Mouse (Mus musculus): ENCODE measurements at regions not wholly inside any gene's neighbourhood (a gene's known extent, or its start where the extent isn't known, plus 50 kb on each side); places are given as distances from the start of the nearest gene placed in this dataset.

DNA sequence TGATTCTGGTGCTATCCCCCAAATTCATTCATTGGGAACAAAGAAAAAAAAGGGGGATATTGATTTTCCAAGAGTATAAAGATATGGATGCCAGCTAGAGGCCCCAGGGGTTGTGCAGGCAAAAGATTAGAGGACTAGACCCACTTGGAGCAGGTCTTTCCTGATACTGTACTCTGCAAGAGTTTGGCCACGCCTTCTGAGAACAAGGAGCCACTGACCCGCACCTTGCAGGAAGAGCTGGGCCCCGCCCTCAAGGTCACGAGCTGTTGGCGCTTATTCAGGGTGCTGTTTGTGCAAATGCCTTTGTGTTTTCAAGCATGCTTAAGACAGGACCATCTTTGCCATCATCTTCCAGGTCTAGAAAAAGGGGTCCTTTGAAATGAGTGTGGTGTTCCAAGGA lies 54.5 kb upstream of the Slc7a1 start:
- H3K27ac ChIP-seq (ENCODE audit: insufficient read depth, low read depth), result no peak overlapping the region
- H3K27me3 ChIP-seq (replicated peaks), result no peaks in the 10 kb centered on the region
- no peaks in the 10 kb centered on the region for H3K36me3 ChIP-seq (replicated peaks in 1 of 2; ENCODE audit: control insufficient read depth in 1 of 2, insufficient read depth in 1 of 2, low read length in 1 of 2)
- no peak overlapping the region for H3K9ac ChIP-seq (ENCODE audit: insufficient read depth, low read depth)
- H3K4me1 ChIP-seq (ENCODE audit: control insufficient read depth in 1 of 2, insufficient read depth in 2 of 2), result no peaks in the 10 kb centered on the region
- DNase-seq (ENCODE audit: extremely low read depth), result no peak
- H3K9me3 ChIP-seq (replicated peaks; ENCODE audit: low read length), result peaks cover 2% of the 10 kb centered on the region
- TF ChIP-seq SIN3A (IDR thresholded peaks at IDR 0.05; ENCODE audit: low read length) (no peak), JUN (IDR thresholded peaks at IDR 0.05; ENCODE audit: insufficient read depth, low read depth, low read length) (no peak), USF2 (conservative IDR thresholded peaks at IDR 0.05; ENCODE audit: low read depth, low read length) (no peak), MAX (IDR thresholded peaks at IDR 0.05; ENCODE audit: low read length) (no peak), USF1 (IDR thresholded peaks at IDR 0.05; ENCODE audit: low read depth, low read length) (no peak), POLR2AphosphoS2 (IDR thresholded peaks at IDR 0.05; ENCODE audit: low read depth, low read length) (no peak), NRF1 (IDR thresholded peaks at IDR 0.05; ENCODE audit: low read depth, low read length) (no peak), UBTF (IDR thresholded peaks at IDR 0.05; ENCODE audit: low read depth, low read length) (no peak), JUND (conservative IDR thresholded peaks at IDR 0.05; ENCODE audit: low read depth, low read length) (no peak), GABPA (IDR thresholded peaks at IDR 0.05; ENCODE audit: insufficient replicate concordance, low read depth, low read length) (no peak), ZNF384 (IDR thresholded peaks at IDR 0.05; ENCODE audit: low read depth, low read length) (no peak), MAZ (IDR thresholded peaks at IDR 0.05; ENCODE audit: low read depth, low read length) (no peak)
- in situ Hi-C loops (cut with MboI; ENCODE audit: low pct_ligation_motif_present, low pct_unique_long_range_greater_than_20kb, low sequenced_read_pairs), result no loop called here
- H3K79me2 ChIP-seq (replicated peaks; ENCODE audit: control insufficient read depth, extremely low read depth, insufficient read depth, poor library complexity, severe bottlenecking), result no peaks in the 10 kb centered on the region
- dilution Hi-C loops (cut with MboI; ENCODE audit: extremely low pct_ligation_motif_present, extremely low pct_unique_long_range_greater_than_20kb, low sequenced_read_pairs), result no loop called here
- no peak overlapping the region for H3K4me2 ChIP-seq (ENCODE audit: insufficient read depth, low read depth, poor library complexity, severe bottlenecking)
- H3K4me3 ChIP-seq (replicated peaks in 1 of 3; ENCODE audit: low read depth in 2 of 3, low read length in 2 of 3, poor library complexity in 1 of 3), result no peak overlapping the region

- peaks cover 2% of the 10 kb centered on the region for H3K9me3 ChIP-seq (replicated peaks; ENCODE audit: low read length)
Observed at GRCm38 (mm10) chr5:148453776-148454175, 54.1 kb upstream of the Slc7a1 start.

More at GRCm38 (mm10) chr5:148453776-148454175, 54.1 kb upstream of the Slc7a1 start:
- H3K36me3 ChIP-seq (replicated peaks in 1 of 2; ENCODE audit: control insufficient read depth in 1 of 2, insufficient read depth in 1 of 2, low read length in 1 of 2), result no peaks in the 10 kb centered on the region
- no peaks in the 10 kb centered on the region for H3K79me2 ChIP-seq (replicated peaks; ENCODE audit: control insufficient read depth, extremely low read depth, insufficient read depth, poor library complexity, severe bottlenecking)
- H3K4me1 ChIP-seq (ENCODE audit: control insufficient read depth in 1 of 2, insufficient read depth in 2 of 2), result no peaks in the 10 kb centered on the region
- in situ Hi-C loops (cut with MboI; ENCODE audit: low pct_ligation_motif_present, low pct_unique_long_range_greater_than_20kb, low sequenced_read_pairs) (no loop called here), dilution Hi-C loops (cut with MboI; ENCODE audit: extremely low pct_ligation_motif_present, extremely low pct_unique_long_range_greater_than_20kb, low sequenced_read_pairs) (no loop called here)
- H3K4me2 ChIP-seq (ENCODE audit: insufficient read depth, low read depth, poor library complexity, severe bottlenecking), result no peak overlapping the region
- no peak overlapping the region for H3K9ac ChIP-seq (ENCODE audit: insufficient read depth, low read depth)
- no peak for DNase-seq (ENCODE audit: extremely low read depth)
- H3K4me3 ChIP-seq (replicated peaks in 1 of 3; ENCODE audit: low read depth in 2 of 3, low read length in 2 of 3, poor library complexity in 1 of 3), result no peak overlapping the region
- H3K27ac ChIP-seq (ENCODE audit: insufficient read depth, low read depth), result no peak overlapping the region
- H3K27me3 ChIP-seq (replicated peaks), result no peaks in the 10 kb centered on the region
- TF ChIP-seq POLR2AphosphoS2 (IDR thresholded peaks at IDR 0.05; ENCODE audit: low read depth, low read length) (no peak), TCF12 (IDR thresholded peaks at IDR 0.05; ENCODE audit: low read depth, low read length) (no peak), ELF1 (IDR thresholded peaks at IDR 0.05; ENCODE audit: low read depth, low read length) (no peak), TBP (conservative IDR thresholded peaks at IDR 0.05; ENCODE audit: low read depth, low read length) (no peak), ZMIZ1 (IDR thresholded peaks at IDR 0.05; ENCODE audit: low read depth, low read length) (no peak), ZNF384 (IDR thresholded peaks at IDR 0.05; ENCODE audit: low read depth, low read length) (no peak), MAZ (IDR thresholded peaks at IDR 0.05; ENCODE audit: low read depth, low read length) (no peak), MAX (IDR thresholded peaks at IDR 0.05; ENCODE audit: low read length) (no peak), E2F4 (IDR thresholded peaks at IDR 0.05; ENCODE audit: insufficient replicate concordance, low read depth, low read length) (no peak), USF1 (IDR thresholded peaks at IDR 0.05; ENCODE audit: low read depth, low read length) (no peak), JUND (conservative IDR thresholded peaks at IDR 0.05; ENCODE audit: low read depth, low read length) (no peak), HCFC1 (IDR thresholded peaks at IDR 0.05; ENCODE audit: low read depth, low read length) (no peak)

Measured in CH12.LX (cell line).